Mouse (Mus musculus) kidney, postnatal 0 days (tissue): ENCODE measurements around the gene Usp46. TPM values are rescaled to one million over a fixed set of nuclear protein-coding genes. Genes with fewer than 3 reads are reported as not detected.

Experiments
- ATAC-seq: fragments of 200-750 bp; cut with Nextera tagmentation; replicated peaks from 2 replicates; pipeline ENCODE4 v1.8.0; 2017; ENCODE audit warnings: low read depth, moderate number of reproducible peaks, moderate TSS enrichment, moderate library complexity; ENCODE audit not compliant: low FRiP score
- DNase-seq: peaks from one replicate; pipeline ENCODE4 v3.0.0-alpha.2; 2016; ENCODE audit warnings: low spot score
- H3K27ac ChIP-seq: fragments of 300-500 bp; sonication (generic); 2 replicates; pipeline ENCODE4 v1.5.1; 2014; ENCODE audit warnings: mild to moderate bottlenecking
- H3K27me3 ChIP-seq: fragments of 300-500 bp; sonication (generic); 2 replicates; pipeline ENCODE4 v1.6.1; 2014; ENCODE audit warnings: low read length, mixed read lengths; ENCODE audit not compliant: insufficient read depth
- H3K36me3 ChIP-seq: fragments of 300-500 bp; sonication (generic); 2 replicates; pipeline ENCODE4 v1.6.1; 2014; ENCODE audit warnings: low read length, mixed read lengths; ENCODE audit not compliant: insufficient read depth
- H3K4me1 ChIP-seq: fragments of 300-500 bp; sonication (generic); replicated peaks from 2 replicates; pipeline ENCODE4 v1.6.1; 2014; ENCODE audit warnings: antibody characterized with exemption, low read length, mixed read lengths; ENCODE audit not compliant: insufficient read depth
- H3K4me2 ChIP-seq: fragments of 300-500 bp; sonication (generic); 2 replicates; pipeline ENCODE4 v1.6.1; 2014; ENCODE audit warnings: mild to moderate bottlenecking, low read length, moderate library complexity, mixed read lengths
- H3K4me3 ChIP-seq: fragments of 300-500 bp; sonication (generic); replicated peaks from 2 replicates; pipeline ENCODE4 v1.5.1; 2014; ENCODE audit warnings: low read depth, low read length
- H3K9ac ChIP-seq: fragments of 300-500 bp; sonication (generic); 2 replicates; pipeline ENCODE4 v1.6.1; 2014; ENCODE audit warnings: low read depth, low read length
- H3K9me3 ChIP-seq: fragments of 300-500 bp; sonication (generic); replicated peaks from 2 replicates; pipeline ENCODE4 v1.6.1; 2016; ENCODE audit warnings: low read length, inconsistent platforms, mixed read lengths
- CTCF ChIP-seq: IDR thresholded peaks from 2 replicates; pipeline ENCODE4 v1.5.1; 2016; ENCODE audit warnings: antibody characterized with exemption, low read depth, mild to moderate bottlenecking, moderate library complexity
- WGBS: fragments of 180-500 bp; shearing (Covaris S2); extraction: QIAGEN DNeasy Blood & Tissue Kit; methylation state at CpG from one replicate; pipeline ENCODE4 v1.1.7; 2014; 5-methylcytosine and 5-hydroxymethylcytosine counted together
- polyA plus RNA-seq: library from polyadenylated mRNA; unstranded; fragments of >200 nt; fragmentation: Nextera tagmentation; extraction: Ambion mirVana; gene quantifications from 2 replicates; pipeline ENCODE4 v1.2.1, GENCODE M21; 2015

Usp46 gene
- polyA plus RNA-seq, 1 experiment from 2014 or later = 21.3 TPM

GRCm38 (mm10) chr5:74035454-74035853 is 32.8 kb downstream of the Usp46 start:
- Histone ChIP-seq H3K36me3 (peaks cover 8% of the 10 kb centered on the region; the same call in 1 of the 2 replicates), H3K9me3 (no peaks in the 10 kb centered on the region), H3K4me3 (no peak overlapping the region), H3K4me2 (no peak overlapping the region), H3K9ac (no peak overlapping the region), H3K27me3 (no peaks in the 10 kb centered on the region), H3K4me1 (no peaks in the 10 kb centered on the region), H3K27ac (no peak overlapping the region)
- ATAC-seq (no peak), DNase-seq (no peak)
- WGBS = 75% methylated on average over 2 of the region's 2 CpGs
- no peak for TF ChIP-seq CTCF

- H3K4me2 ChIP-seq = no peak overlapping the region
- H3K9me3 ChIP-seq = no peaks in the 10 kb centered on the region
- TF ChIP-seq CTCF = peak; percentile 42; the same call in 1 of the 2 replicates
- no peak overlapping the region for H3K4me3 ChIP-seq
- H3K36me3 ChIP-seq = peaks cover 10% of the 10 kb centered on the region; the same call in 1 of the 2 replicates
- no peak overlapping the region for H3K9ac ChIP-seq
- WGBS = 90% methylated on average over 4 of the region's 4 CpGs
- H3K27ac ChIP-seq = no peak overlapping the region
- H3K27me3 ChIP-seq = no peaks in the 10 kb centered on the region
- H3K4me1 ChIP-seq = 0 out of 2 replicates have a peak, but pooled peaks cover 2% of the 10 kb centered on the region
- no peak for ATAC-seq
- no peak for DNase-seq
Measured at GRCm38 (mm10) chr5:74034177-74034576, 34.1 kb downstream of the Usp46 start.

- H3K27me3 ChIP-seq = no peaks in the 10 kb centered on the region
- H3K4me3 ChIP-seq = no peak overlapping the region
- no peak overlapping the region for H3K27ac ChIP-seq
- ATAC-seq = no peak
- 59% methylated on average over 7 of the region's 7 CpGs for WGBS
- H3K9me3 ChIP-seq = no peaks in the 10 kb centered on the region
- no peak for DNase-seq
- H3K36me3 ChIP-seq = peaks cover 18% of the 10 kb centered on the region
- 0 out of 2 replicates have a peak, but pooled peaks cover 2% of the 10 kb centered on the region for H3K4me1 ChIP-seq
- no peak overlapping the region for H3K9ac ChIP-seq
- no peak overlapping the region for H3K4me2 ChIP-seq
- no peak for TF ChIP-seq CTCF
Measured at GRCm38 (mm10) chr5:74029787-74030186, 38.4 kb downstream of the Usp46 start.

GRCm38 (mm10) chr5:74028691-74029479 is 39.3 kb downstream of the Usp46 start:
- WGBS = 88% methylated on average over 25 of the region's 25 CpGs
- Histone ChIP-seq H3K27ac (peak overlapping the region; percentile 3), H3K9me3 (no peaks in the 10 kb centered on the region), H3K36me3 (peaks cover 20% of the 10 kb centered on the region), H3K4me3 (no peak overlapping the region), H3K9ac (no peak overlapping the region), H3K27me3 (no peaks in the 10 kb centered on the region), H3K4me1 (0 out of 2 replicates have a peak, but pooled peaks cover 2% of the 10 kb centered on the region), H3K4me2 (no peak overlapping the region)
- ATAC-seq (no peak), DNase-seq (no peak)
- no peak for TF ChIP-seq CTCF

GRCm38 (mm10) chr5:74028221-74028620 is 40.0 kb downstream of the Usp46 start:
- peak overlapping the region; percentile 3 for H3K27ac ChIP-seq
- ATAC-seq = no peak
- 74% methylated on average over 2 of the region's 2 CpGs for whole genome bisulfite sequencing
- H3K27me3 ChIP-seq = no peaks in the 10 kb centered on the region
- no peak for DNase-seq
- H3K4me1 ChIP-seq = 0 out of 2 replicates have a peak, but pooled peaks cover 2% of the 10 kb centered on the region
- H3K9me3 ChIP-seq = no peaks in the 10 kb centered on the region
- no peak for TF ChIP-seq CTCF
- H3K4me3 ChIP-seq = no peak overlapping the region
- H3K9ac ChIP-seq = no peak overlapping the region
- H3K4me2 ChIP-seq = no peak overlapping the region
- peaks cover 20% of the 10 kb centered on the region for H3K36me3 ChIP-seq

DNA sequence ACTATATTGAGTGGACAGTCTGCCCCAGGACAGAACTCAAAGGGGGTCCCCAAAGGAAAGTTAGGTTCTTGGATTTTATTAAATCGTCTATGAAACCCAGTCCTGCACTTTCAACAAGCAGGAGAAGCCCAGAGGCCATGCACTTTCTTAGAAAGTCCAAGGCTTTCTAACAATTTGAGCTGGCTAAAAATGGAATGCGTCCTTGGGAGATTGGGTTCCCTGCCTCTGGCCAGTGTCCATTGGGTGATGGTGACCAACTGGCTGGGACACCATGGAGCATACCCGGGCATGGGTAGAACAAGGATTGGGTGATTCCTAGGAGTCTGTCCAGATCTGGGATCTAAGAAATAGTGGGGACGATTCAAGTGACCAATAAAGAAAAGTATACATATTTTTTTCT is 47.7 kb downstream of the Usp46 start:
- no peaks in the 10 kb centered on the region for H3K9me3 ChIP-seq
- DNase-seq = no peak
- peaks cover 13% of the 10 kb centered on the region; the same call in 1 of the 2 replicates for H3K36me3 ChIP-seq
- H3K27ac ChIP-seq = no peak overlapping the region; the same call in 1 of the 2 replicates
- 88% methylated on average over 4 of the region's 4 CpGs for WGBS
- no peaks in the 10 kb centered on the region for H3K27me3 ChIP-seq
- 0 out of 2 replicates have a peak, but pooled peaks cover 6% of the 10 kb centered on the region for H3K4me1 ChIP-seq
- no peak overlapping the region for H3K9ac ChIP-seq
- no peak for ATAC-seq
- no peak for TF ChIP-seq CTCF
- H3K4me2 ChIP-seq = no peak overlapping the region
- H3K4me3 ChIP-seq = no peak overlapping the region
